Mouse (Mus musculus) G1E (cell line): Measurements from ENCODE around the gene Ndufs5. TPM values are rescaled to one million over a fixed set of nuclear protein-coding genes. Genes with fewer than 3 reads are reported as not detected.

Experiments used
- ATAC-seq: 2 replicates; pipeline ENCODE4 v1.8.0; 2016; ENCODE audit warnings: mild to moderate bottlenecking; ENCODE audit not compliant: insufficient number of reproducible peaks, poor library complexity, low FRiP score, severe bottlenecking; ENCODE audit errors: extremely low read depth
- DNase-seq: peaks from one replicate; pipeline ENCODE4 v3.0.0; 2012; ENCODE audit warnings: low spot score
- H3K27me3 ChIP-seq: 2 replicates; pipeline ENCODE4 v1.6.1; 2012; ENCODE audit warnings: mild to moderate bottlenecking, low read length, inconsistent platforms; ENCODE audit not compliant: insufficient read depth
- H3K36me3 ChIP-seq: replicated peaks from 2 replicates; pipeline ENCODE3; 2012; ENCODE audit warnings: mild to moderate bottlenecking, inconsistent platforms
- H3K4me1 ChIP-seq: 2 replicates; pipeline ENCODE4 v1.6.1; 2012; ENCODE audit warnings: low read depth, low read length, inconsistent platforms, mixed read lengths; ENCODE audit not compliant: insufficient read depth
- H3K4me3 ChIP-seq: 2 replicates; pipeline ENCODE4 v1.5.1; 2012; ENCODE audit warnings: low read depth, mild to moderate bottlenecking, inconsistent platforms, low read length, moderate library complexity, mixed read lengths
- H3K9me3 ChIP-seq: replicated peaks from 2 replicates; pipeline ENCODE4 v1.6.1; 2012; ENCODE audit warnings: inconsistent platforms
- CTCF ChIP-seq: IDR thresholded peaks from 2 replicates; pipeline ENCODE4 v1.5.1; 2012; ENCODE audit warnings: low read depth, low read length, inconsistent platforms, mixed read lengths
- GATA1 ChIP-seq: IDR thresholded peaks from 2 replicates; pipeline ENCODE4 v1.6.1; 2012; ENCODE audit warnings: borderline replicate concordance, low read length, inconsistent platforms, mixed read lengths
- GATA2 ChIP-seq: IDR thresholded peaks from 2 replicates; pipeline ENCODE4 v1.6.1; 2012; ENCODE audit warnings: low read depth, low read length, inconsistent platforms, borderline replicate concordance
- POLR2AphosphoS5 ChIP-seq: IDR thresholded peaks from 2 replicates; pipeline ENCODE4 v1.6.1; 2012; ENCODE audit warnings: low read depth, low read length, inconsistent platforms; ENCODE audit not compliant: insufficient replicate concordance
- TAL1 ChIP-seq: conservative IDR thresholded peaks from 2 replicates; pipeline ENCODE4 v1.6.1; 2012; ENCODE audit warnings: low read depth, low read length, inconsistent platforms, mixed read lengths
- polyA plus RNA-seq: library from polyadenylated mRNA; stranded (reverse); fragments of >175 nt; gene quantifications from 2 replicates; pipeline ENCODE4 v1.2.3, GENCODE M21; 2012
- total RNA-seq, 2 experiments: library from RNA; stranded (forward) in 1 of 2; stranded (reverse) in 1 of 2; fragments of 200-1000 nt in 1 of 2; fragments of >200 nt in 1 of 2; fragmentation: Nextera tagmentation in 1 of 2; gene quantifications; 2 replicates each; pipeline ENCODE4 v1.2.3; 2014 to 2017

Gene Ndufs5
- total and polyA plus RNA-seq, 3 experiments: 6.6 to 87.6 (median 74.9) TPM

DNA sequence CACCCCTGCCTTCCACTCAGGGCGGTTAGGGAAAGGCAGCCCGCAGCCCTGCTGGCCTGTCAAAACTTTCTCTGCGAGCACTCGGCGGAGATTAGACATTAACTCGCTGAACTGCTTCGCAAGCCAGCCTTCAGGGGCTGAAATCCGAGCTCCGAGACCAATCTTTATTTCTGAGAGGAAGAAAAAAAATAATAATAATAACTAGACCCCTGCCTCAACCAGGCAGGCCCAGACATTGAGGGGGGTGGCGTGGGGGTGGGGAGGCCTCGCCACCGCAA is 54.4 kb downstream of the Ndufs5 start:
- ATAC-seq (no peak), DNase-seq (no peak)
- Histone ChIP-seq H3K36me3 (no peaks in the 10 kb centered on the region), H3K4me3 (peak overlapping the region; percentile 79), H3K4me1 (peaks cover 49% of the 10 kb centered on the region), H3K27me3 (peaks cover 18% of the 10 kb centered on the region; the same call in 1 of the 2 replicates), H3K9me3 (no peaks in the 10 kb centered on the region)
- TF ChIP-seq CTCF: no peak
- no peak for TF ChIP-seq GATA1

DNA sequence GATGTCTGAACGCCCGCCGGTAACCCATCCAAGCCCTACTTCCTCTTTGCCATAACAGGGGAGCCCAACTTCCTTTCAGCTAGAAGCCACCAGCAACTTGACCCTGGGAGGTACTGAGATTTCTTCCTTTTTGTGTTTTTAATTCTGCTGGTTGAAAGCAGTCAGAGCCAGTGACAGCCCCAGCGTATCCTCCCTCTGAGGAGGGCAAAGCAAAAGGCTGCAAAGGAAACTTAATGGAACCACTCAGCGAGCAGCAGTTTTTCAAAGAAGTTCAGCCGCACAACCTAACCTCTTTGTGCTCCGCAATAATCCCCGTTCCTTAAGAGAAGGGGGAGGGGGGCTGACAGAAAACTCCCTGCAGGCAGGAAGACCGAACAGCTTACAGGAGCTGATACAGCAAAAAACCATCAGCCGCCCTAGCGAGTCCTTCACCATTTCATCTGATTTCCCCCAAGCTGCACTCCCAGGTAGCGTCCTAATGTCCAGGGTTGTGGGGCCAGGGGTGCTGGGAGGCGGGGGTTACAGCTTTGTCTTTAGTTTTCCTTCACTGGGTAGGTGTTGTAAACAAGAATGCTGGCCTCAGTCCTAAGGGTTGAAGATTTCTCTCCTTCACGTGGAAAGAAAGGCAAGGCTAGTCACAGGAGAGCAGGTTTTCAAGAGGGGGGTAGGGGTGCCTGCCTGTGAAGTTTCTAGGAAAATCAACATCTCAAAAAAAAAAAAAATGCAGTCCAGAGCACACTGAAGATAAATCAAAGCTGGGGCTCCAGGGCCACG is 54.9 kb downstream of the Ndufs5 start:
- Histone ChIP-seq H3K27me3 (peaks cover 18% of the 10 kb centered on the region; the same call in 1 of the 2 replicates), H3K36me3 (no peaks in the 10 kb centered on the region), H3K9me3 (no peaks in the 10 kb centered on the region), H3K4me1 (peaks cover 49% of the 10 kb centered on the region), H3K4me3 (peak overlapping the region; percentile 79; the same call in 1 of the 2 replicates)
- DNase-seq (peak; percentile 35), ATAC-seq (no peak)
- TF ChIP-seq TAL1 (no peak), POLR2AphosphoS5 (no peak), CTCF (no peak), GATA1 (no peak), GATA2 (no peak)

Other genes starting within 250 kb of the Ndufs5 start
- gene Macf1, start 33.8 kb downstream of the Ndufs5 start, total RNA-seq (2014; fragmentation: Nextera tagmentation): 169 and 174 TPM in 2 replicates
- 116 and 129 TPM in 2 replicates for gene Macf1, start 33.8 kb downstream of the Ndufs5 start, total RNA-seq (2017)
- gene Macf1, start 33.8 kb downstream of the Ndufs5 start, polyA plus RNA-seq: 33.7 and 39.3 TPM in 2 replicates
- gene Akirin1, start 32.1 kb upstream of the Ndufs5 start, total RNA-seq (2014; fragmentation: Nextera tagmentation): 67.6 and 70.1 TPM in 2 replicates
- 61.8 and 68.4 TPM in 2 replicates for gene Akirin1, start 32.1 kb upstream of the Ndufs5 start, total RNA-seq (2017)
- 179 and 257 TPM in 2 replicates for gene Akirin1, start 32.1 kb upstream of the Ndufs5 start, polyA plus RNA-seq
- not detected in 2 replicates for gene Rhbdl2, start 69.7 kb upstream of the Ndufs5 start, total RNA-seq (2014; fragmentation: Nextera tagmentation)
- 0.11 TPM in 1 of 2 replicates, not detected in the other for gene Rhbdl2, start 69.7 kb upstream of the Ndufs5 start, total RNA-seq (2017)
- not detected in 2 replicates for gene Rhbdl2, start 69.7 kb upstream of the Ndufs5 start, polyA plus RNA-seq
- gene 4933427I04Rik, start 141.5 kb upstream of the Ndufs5 start, total RNA-seq (2014; fragmentation: Nextera tagmentation): not detected in 2 replicates
- gene 4933427I04Rik, start 141.5 kb upstream of the Ndufs5 start, total RNA-seq (2017): 0.17 and 0.22 TPM in 2 replicates
- not detected in 2 replicates for gene 4933427I04Rik, start 141.5 kb upstream of the Ndufs5 start, polyA plus RNA-seq
- 24.6 and 28.1 TPM in 2 replicates for gene Mycbp, start 186.6 kb upstream of the Ndufs5 start, total RNA-seq (2014; fragmentation: Nextera tagmentation)
- gene Mycbp, start 186.6 kb upstream of the Ndufs5 start, total RNA-seq (2017): 26.6 and 27.2 TPM in 2 replicates
- gene Mycbp, start 186.6 kb upstream of the Ndufs5 start, polyA plus RNA-seq: 14.5 and 47.3 TPM in 2 replicates
- 50.1 and 54.7 TPM in 2 replicates for gene Rragc, start 199.2 kb upstream of the Ndufs5 start, total RNA-seq (2014; fragmentation: Nextera tagmentation)
- gene Rragc, start 199.2 kb upstream of the Ndufs5 start, total RNA-seq (2017): 113 and 141 TPM in 2 replicates
- 24.2 and 34.2 TPM in 2 replicates for gene Rragc, start 199.2 kb upstream of the Ndufs5 start, polyA plus RNA-seq
- not detected in 2 replicates for gene 4930535I16Rik, start 199.8 kb upstream of the Ndufs5 start, total RNA-seq (2014; fragmentation: Nextera tagmentation)
- gene 4930535I16Rik, start 199.8 kb upstream of the Ndufs5 start, total RNA-seq (2017): not detected in 2 replicates
- 0.20 TPM in 1 of 2 replicates, not detected in the other for gene 4930535I16Rik, start 199.8 kb upstream of the Ndufs5 start, polyA plus RNA-seq